Mouse (Mus musculus) telencephalon, adult 2 months (tissue): Measurements from ENCODE around the gene Bsn.
A peak's percentile ranks its signal among the peaks of the same experiment; 100 is the strongest.
"Not testable (repeated sequence)": the region's sequence is repeated elsewhere in the genome, so short reads cannot be mapped to it uniquely, and the experiment has no call there.

Experiments
- DNase-seq: peaks from one replicate; pipeline ENCODE4 v3.0.0-alpha.2; 2011; ENCODE audit warnings: low read depth, low spot score

The Bsn gene

GRCm38 (mm10) chr9:108196920-108197677 lies 6.9 kb upstream of the Bsn start:
- no peak for DNase-seq

DNA sequence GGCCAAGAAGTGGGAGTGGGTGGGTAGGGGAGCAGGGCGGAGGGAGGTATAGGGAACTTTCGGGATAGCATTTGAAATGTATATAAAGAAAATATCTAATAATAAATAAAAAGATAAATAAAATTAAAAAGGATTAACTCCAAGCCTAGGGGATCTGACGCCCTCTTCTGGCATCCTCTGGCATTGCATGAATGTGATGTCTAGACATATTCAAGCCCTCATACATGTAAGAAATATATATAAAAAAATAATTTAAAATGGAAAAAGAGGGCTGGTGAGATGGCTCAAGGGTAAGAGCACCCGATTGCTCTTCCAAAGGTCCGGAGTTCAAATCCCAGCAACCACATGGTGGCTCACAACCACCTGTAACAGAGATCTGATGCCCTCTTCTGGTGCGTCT lies 6.0 kb upstream of the Bsn start:
- DNase-seq = not testable (repeated sequence)

DNA sequence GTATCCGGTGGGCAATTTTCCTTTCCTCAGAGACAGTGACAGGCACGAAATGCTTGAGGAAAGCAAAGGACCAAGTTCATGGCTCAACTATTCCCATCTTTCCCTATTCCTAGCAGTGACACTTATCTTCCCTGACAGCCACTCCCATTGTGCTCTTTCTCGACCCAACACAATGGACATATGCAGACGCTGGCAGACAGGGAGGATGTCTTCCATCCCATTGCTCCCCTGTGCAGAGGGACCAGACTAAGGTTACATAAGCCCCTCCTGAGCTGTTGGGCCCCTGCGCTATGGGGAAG lies 747 bp downstream of the Bsn start:
- DNase-seq = no peak

- DNase-seq = no peak
Measured at GRCm38 (mm10) chr9:108189023-108189422, 1.2 kb downstream of the Bsn start.

GRCm38 (mm10) chr9:108188511-108188910 lies 1.7 kb downstream of the Bsn start:
- DNase-seq = no peak

GRCm38 (mm10) chr9:108187616-108188015 lies 2.6 kb downstream of the Bsn start:
- no peak for DNase-seq

DNA sequence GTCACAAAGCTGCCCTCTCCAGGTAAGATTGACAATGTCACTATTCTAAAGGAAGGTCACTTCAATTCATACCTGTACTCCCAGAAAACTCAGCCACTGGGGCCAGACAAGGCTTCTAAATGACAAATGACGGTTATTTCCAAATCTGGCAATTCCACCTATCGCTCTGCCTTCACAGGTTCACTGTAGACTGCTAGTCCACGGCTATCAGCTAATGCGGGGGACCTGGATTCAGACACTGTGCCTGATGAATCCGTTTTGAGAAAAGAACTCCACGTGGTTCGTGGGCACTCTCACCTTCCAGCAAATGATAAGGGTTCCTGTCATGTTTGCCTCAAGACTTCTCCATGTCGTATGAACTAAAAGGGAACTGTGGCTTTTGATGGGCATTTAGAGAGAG lies 4.4 kb downstream of the Bsn start:
- no peak for DNase-seq

GRCm38 (mm10) chr9:108183531-108183994 lies 6.6 kb downstream of the Bsn start:
- no peak for DNase-seq

GRCm38 (mm10) chr9:108182806-108183506 lies 7.2 kb downstream of the Bsn start:
- no peak for DNase-seq

DNA sequence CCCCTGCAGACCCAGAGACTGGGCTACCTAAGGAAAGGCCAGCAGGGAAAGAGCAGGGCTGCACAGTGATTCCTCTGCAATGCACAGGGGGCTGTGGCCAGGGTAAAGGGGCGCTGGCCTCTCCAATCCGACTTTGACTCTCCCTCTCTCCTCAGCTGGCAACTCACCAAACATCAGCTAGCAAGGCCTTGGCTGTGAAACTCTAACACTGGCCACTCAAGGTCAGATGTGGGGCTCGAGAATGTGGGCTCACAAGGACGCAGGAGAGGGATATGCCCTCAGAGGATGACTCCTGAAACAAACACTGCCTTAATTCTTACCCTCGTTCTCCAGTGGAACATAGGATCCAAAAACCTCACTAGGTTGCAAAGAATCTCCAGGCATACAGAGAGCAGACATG lies 11.8 kb downstream of the Bsn start:
- DNase-seq = no peak

DNA sequence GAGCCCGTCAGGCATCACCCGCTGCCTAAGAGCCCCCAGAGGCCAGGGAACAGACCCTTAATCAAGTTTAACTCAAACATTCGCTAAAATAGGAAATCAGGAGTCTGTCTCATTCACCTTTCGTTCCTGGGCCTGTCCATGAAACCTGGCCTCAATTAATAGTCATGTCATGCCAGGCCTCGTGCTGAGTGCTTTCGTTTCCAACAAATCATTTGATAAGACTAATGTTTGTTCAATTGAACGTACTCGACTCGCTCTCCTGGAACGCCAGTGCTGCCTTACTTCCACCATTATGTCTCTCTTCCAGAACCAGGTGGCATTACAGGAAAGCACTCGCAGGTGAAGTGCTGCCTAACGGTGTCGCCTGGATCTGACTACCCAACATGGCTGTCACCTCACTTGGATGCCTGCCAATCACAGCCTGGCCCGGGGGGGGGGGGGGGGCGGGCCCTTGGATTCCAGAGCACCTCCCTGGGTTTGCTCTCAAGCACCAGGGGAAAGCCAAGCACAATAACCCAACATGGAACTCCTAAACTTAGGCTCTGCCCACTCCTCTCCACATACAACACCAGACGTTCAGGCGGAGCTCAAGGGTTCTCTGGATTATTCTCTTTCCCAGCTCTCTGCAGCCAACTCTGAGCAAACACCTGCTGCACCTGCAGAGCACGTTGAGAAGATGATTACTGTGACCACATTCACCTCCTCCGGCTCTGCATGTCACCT lies 14.9 kb downstream of the Bsn start:
- DNase-seq = no peak

DNA sequence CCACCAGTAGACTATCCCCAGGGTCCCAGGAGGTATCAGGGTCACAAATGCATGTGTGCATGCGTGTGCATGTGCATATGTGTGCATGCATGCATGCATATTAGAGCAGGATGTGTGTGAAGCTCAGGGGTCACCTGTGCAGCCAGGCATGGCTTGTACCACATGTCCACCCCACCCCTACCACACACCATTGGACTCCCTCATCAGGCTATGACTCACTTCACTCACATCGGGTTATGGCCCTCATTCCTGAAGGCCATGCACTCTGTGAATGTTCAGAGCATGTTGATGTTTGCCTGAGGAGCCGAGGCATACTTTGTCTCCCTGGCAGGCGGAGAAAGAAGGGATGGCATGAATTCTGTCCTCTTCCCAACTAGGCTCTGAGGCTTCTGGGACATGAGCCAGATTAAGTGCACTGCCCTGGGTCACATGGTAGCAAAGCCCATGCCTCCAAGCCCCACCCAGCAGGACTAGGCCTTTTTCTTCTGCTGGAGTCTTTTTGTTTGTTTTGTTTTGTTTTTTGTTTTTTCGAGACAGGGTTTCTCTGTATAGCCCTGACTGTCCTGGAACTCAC lies 17.3 kb downstream of the Bsn start:
- no peak for DNase-seq

GRCm38 (mm10) chr9:108169751-108170150 lies 20.4 kb downstream of the Bsn start:
- no peak for DNase-seq

DNA sequence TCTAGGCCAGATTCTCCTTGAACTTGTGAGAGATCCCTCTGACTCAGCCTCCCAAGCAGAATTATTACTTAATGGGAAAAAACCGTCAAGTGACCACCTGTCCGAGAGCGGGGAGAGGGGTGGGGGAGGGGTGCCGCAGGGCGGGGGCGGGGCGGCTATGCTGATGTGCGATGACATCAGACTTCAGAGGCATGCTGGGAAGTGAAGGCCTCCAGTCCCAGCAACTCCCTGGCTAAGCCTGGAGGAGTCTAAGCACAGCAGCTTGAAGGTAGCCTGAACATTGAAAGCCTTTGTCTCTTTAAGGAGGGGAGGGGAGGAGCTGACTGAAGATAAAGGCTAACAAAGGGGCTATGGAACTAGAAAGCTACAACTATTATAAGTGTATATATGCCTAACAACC lies 25.0 kb downstream of the Bsn start:
- no peak for DNase-seq

DNA sequence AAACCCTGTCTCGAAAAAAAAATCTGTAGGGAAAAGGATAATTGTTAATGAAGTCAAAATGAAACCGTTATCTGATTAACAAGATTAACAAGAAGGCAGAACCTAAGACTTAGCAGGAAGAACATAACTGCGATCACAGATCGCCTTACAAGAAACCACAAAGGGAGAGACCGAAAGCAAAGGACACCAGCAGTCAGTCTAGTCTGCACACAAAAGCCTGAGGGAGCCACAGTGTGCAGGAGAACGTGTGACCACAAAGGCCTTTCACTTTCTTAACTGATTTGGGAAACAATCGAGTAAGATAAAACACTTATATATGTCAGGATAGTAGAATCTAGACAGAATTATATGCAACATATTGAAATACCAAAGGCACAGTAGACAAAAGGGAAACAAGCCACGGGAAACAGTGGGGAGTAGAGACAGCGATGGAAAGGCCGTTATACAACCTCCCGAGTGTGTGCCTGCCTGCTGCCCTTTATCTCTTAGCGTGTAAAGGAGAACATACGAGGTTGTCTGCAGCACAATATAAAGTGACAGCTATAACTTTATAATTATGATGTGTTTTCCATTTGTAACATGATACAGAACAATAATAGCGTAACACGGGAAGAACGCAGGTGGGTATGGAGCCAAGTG lies 26.4 kb downstream of the Bsn start:
- no peak for DNase-seq

DNA sequence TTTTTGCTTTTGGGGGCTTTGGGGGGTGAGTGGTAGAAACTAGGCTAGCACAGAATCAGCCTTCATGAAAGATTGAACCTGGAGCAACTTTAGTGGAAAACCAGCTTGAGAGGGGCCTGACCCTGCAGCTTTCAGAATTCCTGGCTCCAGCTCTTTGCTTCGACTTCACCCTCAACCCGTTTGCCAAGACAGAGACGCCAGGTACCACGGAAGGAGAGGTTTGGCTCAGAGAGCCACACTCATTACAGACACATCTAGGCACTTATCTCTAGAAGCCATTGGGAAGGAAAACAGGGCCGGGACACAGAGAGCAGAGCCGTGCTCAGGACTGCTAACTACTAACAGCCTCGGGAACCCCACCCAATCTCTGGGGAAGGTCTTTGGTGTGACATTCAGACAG lies 32.3 kb downstream of the Bsn start:
- DNase-seq = no peak

DNA sequence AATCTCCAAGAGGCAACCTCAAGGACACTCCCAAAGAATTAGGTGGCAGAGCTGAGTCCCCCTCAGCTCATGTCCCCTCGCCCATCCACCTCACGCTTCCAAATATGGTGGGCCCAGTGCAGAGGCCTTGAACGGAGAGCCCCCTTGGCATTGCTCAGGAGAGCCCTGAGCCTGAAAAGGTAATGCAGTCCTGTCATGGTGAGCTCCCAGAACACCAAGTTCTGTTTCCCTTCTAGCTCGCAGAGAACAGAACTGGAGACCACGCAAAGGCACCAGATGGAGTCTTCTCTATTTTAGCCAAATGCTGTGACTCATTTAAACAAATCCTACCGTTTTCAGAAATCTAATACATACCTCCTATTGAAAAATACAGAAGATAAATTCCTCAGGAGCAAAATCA lies 32.7 kb downstream of the Bsn start:
- peak; percentile 89 for DNase-seq

- DNase-seq = no peak
Measured at GRCm38 (mm10) chr9:108156786-108157185, 33.4 kb downstream of the Bsn start.

DNA sequence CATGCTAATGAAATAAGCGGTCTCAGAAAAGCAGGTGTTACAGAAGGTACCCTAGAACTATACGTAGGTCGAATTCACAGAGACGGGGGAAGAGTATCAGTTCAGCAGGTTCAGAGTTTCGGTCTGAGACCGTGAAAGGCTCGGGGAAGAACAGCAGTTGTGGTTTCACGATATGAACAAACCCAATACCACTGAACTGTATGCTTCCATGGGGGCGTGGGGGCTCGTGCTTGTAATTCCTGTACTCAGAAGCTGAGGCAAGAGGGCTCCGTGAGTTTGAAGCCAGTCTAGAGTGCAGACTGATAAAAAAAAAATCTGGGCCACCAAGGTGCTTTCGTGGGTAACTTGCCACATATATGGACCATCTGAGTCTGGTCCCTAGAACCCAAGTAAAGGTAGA lies 35.4 kb downstream of the Bsn start:
- DNase-seq = no peak

- DNase-seq = peak; percentile 84
Measured at GRCm38 (mm10) chr9:108153516-108154448, 36.4 kb downstream of the Bsn start.

DNA sequence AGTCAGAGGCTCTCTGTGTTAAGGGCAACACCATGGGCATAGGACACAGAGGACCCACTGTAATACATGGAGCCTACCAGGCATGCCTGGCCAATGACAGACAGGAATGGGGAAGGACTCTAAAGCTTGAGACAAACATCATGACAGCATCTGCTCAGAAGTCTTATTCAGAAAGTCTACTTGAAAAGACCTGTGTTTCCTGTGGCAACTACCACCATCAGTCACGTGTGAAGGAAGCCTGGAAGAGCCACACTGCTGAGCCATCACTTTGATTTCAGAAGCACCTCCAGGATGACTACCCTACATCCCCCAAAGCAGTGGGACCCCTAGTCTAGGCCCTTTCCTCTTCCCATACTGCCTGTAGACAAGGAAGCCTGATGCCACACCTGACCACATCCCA lies 39.7 kb downstream of the Bsn start:
- no peak for DNase-seq
